Mouse (Mus musculus) urinary bladder, postnatal 25 days (tissue): ENCODE measurements around the gene Phgr1.
A peak's percentile ranks its signal among the peaks of the same experiment; 100 is the strongest.

ENCODE experiments used
- DNase-seq: peaks from one replicate; pipeline ENCODE4 v3.0.0; 2022; ENCODE audit warnings: low spot score

The Phgr1 gene

GRCm38 (mm10) chr2:118779504-118780480, 7.2 kb downstream of the Phgr1 start, which contains the start of gene Disp2:
Gene Disp2, plus strand, starts transcription at chr2:118779719.
- peak; percentile 91 for DNase-seq

GRCm38 (mm10) chr2:118781115-118781514, 8.5 kb downstream of the Phgr1 start:
- DNase-seq: no peak

GRCm38 (mm10) chr2:118782303-118782702, 9.7 kb downstream of the Phgr1 start:
- no peak for DNase-seq

GRCm38 (mm10) chr2:118783093-118783492, 10.5 kb downstream of the Phgr1 start:
- DNase-seq: no peak

GRCm38 (mm10) chr2:118783663-118784062, 11.1 kb downstream of the Phgr1 start:
- DNase-seq: no peak

- DNase-seq: no peak
Observed at GRCm38 (mm10) chr2:118786525-118786924, 14.0 kb downstream of the Phgr1 start.

GRCm38 (mm10) chr2:118789501-118789900, 16.9 kb downstream of the Phgr1 start:
- DNase-seq: no peak

- no peak for DNase-seq
Observed at GRCm38 (mm10) chr2:118790221-118790550, 17.6 kb downstream of the Phgr1 start.

GRCm38 (mm10) chr2:118790551-118791525, 18.3 kb downstream of the Phgr1 start:
- DNase-seq: peak; percentile 57

- no peak for DNase-seq
Observed at GRCm38 (mm10) chr2:118791591-118792258, 19.2 kb downstream of the Phgr1 start.

GRCm38 (mm10) chr2:118792259-118792613, 19.7 kb downstream of the Phgr1 start:
- no peak for DNase-seq

- no peak for DNase-seq
Observed at GRCm38 (mm10) chr2:118793636-118794035, 21.1 kb downstream of the Phgr1 start.

- DNase-seq: no peak
Observed at GRCm38 (mm10) chr2:118802542-118803118, 30.1 kb downstream of the Phgr1 start.

- no peak for DNase-seq
Observed at GRCm38 (mm10) chr2:118804474-118804873, 31.9 kb downstream of the Phgr1 start.

GRCm38 (mm10) chr2:118805137-118805536, 32.6 kb downstream of the Phgr1 start:
- DNase-seq: no peak

- DNase-seq: no peak
Observed at GRCm38 (mm10) chr2:118805756-118806155, 33.2 kb downstream of the Phgr1 start.

- no peak for DNase-seq
Observed at GRCm38 (mm10) chr2:118806860-118807259, 34.3 kb downstream of the Phgr1 start.

GRCm38 (mm10) chr2:118810861-118811260, 38.3 kb downstream of the Phgr1 start:
- no peak for DNase-seq

GRCm38 (mm10) chr2:118812724-118813123, 40.2 kb downstream of the Phgr1 start:
- DNase-seq: no peak

- DNase-seq: peak; percentile 79
Observed at GRCm38 (mm10) chr2:118813981-118814836, 41.6 kb downstream of the Phgr1 start, which contains the start of gene Knstrn. Gene Knstrn, plus strand, starts transcription at chr2:118814003.

- DNase-seq: no peak
Observed at GRCm38 (mm10) chr2:118822800-118823199, 50.2 kb downstream of the Phgr1 start.
